Mouse (Mus musculus): ENCODE data around the gene C2cd4b. TPM values are rescaled to one million over a fixed set of nuclear protein-coding genes. Genes with fewer than 3 reads are reported as not detected.

The C2cd4b gene
- polyA plus RNA-seq, 1 experiment from 2014 or later: 1.1 TPM

- Histone ChIP-seq H3K9ac (no peak overlapping the region), H3K27ac (peak overlapping the region; percentile 31), H3K36me3 (no peaks in the 10 kb centered on the region), H3K9me3 (replicated peaks) (no peaks in the 10 kb centered on the region), H3K4me2 (0 out of 2 replicates have a peak overlapping the region, but pooled peaks have one; percentile 5), H3K27me3 (0 out of 2 replicates have a peak, but pooled peaks cover 4% of the 10 kb centered on the region), H3K4me3 (no peak overlapping the region), H3K4me1 (replicated peaks) (peaks cover 23% of the 10 kb centered on the region)
- WGBS: 37% methylated on average over 14 of the region's 14 CpGs
- no peak; the same call in 1 of the 2 replicates for ATAC-seq (replicated peaks; ENCODE audit: insufficient number of reproducible peaks, insufficient read depth, low FRiP score, low read depth)
Measured at GRCm38 (mm10) chr9:67799078-67799819, 40.0 kb downstream of the C2cd4b start.

DNA sequence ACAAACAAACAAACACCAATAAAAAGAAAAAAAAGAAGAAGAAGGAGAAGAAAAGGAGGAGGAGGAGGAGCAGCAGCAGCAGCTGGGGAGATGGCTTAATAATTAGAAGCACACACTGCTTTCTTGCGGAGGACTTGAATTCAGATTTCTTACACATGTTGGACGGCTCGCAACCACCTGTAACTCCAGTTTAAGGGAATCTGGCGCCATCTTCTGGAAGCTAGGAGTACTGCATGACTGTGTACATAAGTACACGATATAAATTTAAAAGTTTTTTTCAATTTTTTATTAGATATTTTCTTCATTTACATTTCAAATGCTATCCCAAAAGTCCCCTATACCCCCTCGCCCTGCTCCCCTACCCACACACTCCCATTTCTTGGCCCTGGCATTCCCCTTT lies 43.0 kb downstream of the C2cd4b start:
- WGBS: 37% methylated on average over 6 of the region's 6 CpGs
- peaks cover 20% of the 10 kb centered on the region for H3K4me1 ChIP-seq (replicated peaks)
- no peak overlapping the region for H3K4me2 ChIP-seq
- ATAC-seq (replicated peaks; ENCODE audit: insufficient number of reproducible peaks, insufficient read depth, low FRiP score, low read depth): no peak
- no peaks in the 10 kb centered on the region for H3K36me3 ChIP-seq
- H3K4me3 ChIP-seq: no peak overlapping the region
- H3K27ac ChIP-seq: no peak overlapping the region
- H3K27me3 ChIP-seq: 0 out of 2 replicates have a peak, but pooled peaks cover 5% of the 10 kb centered on the region
- no peaks in the 10 kb centered on the region for H3K9me3 ChIP-seq (replicated peaks)
- no peak overlapping the region for H3K9ac ChIP-seq

DNA sequence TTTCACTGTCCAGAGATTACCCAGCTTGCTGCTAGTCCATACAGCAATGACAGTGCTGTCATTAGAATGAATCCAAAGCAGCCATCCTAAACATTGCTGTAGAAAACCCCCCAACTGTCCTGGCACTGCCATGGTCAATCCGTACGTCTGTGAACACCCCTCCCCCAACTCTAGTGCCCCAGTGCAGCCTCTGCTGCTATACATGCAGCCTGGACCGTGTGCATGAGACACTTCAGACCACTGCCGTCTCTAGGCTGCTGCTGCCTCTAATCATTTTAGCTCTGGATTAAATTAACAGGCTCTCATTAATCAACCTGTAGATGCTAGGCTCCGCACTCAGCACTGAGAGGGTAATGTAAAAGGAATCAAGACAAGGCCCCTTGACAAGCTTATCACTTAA lies 47.8 kb downstream of the C2cd4b start:
- Histone ChIP-seq H3K4me2 (peak overlapping the region; percentile 17), H3K9ac (no peak overlapping the region), H3K27me3 (0 out of 2 replicates have a peak, but pooled peaks cover 5% of the 10 kb centered on the region), H3K9me3 (replicated peaks) (no peaks in the 10 kb centered on the region), H3K27ac (peak overlapping the region; percentile 32), H3K4me3 (no peak overlapping the region), H3K4me1 (replicated peaks) (peaks cover 14% of the 10 kb centered on the region), H3K36me3 (no peaks in the 10 kb centered on the region)
- 23% methylated on average over 5 of the region's 5 CpGs for WGBS
- peak; percentile 50; the same call in 1 of the 2 replicates for ATAC-seq (replicated peaks; ENCODE audit: insufficient number of reproducible peaks, insufficient read depth, low FRiP score, low read depth)

GRCm38 (mm10) chr9:67810527-67810926 lies 51.3 kb downstream of the C2cd4b start:
- Histone ChIP-seq H3K4me2 (no peak overlapping the region), H3K9me3 (replicated peaks) (no peaks in the 10 kb centered on the region), H3K27ac (no peak overlapping the region), H3K9ac (no peak overlapping the region), H3K4me1 (replicated peaks) (peaks cover 29% of the 10 kb centered on the region), H3K4me3 (no peak overlapping the region), H3K36me3 (no peaks in the 10 kb centered on the region), H3K27me3 (no peaks in the 10 kb centered on the region)
- 65% methylated on average over 6 of the region's 6 CpGs for WGBS
- ATAC-seq (replicated peaks; ENCODE audit: insufficient number of reproducible peaks, insufficient read depth, low FRiP score, low read depth): no peak

Small RNA genes within 50 kb of the gene (microRNA-seq; reads per million reads assigned to microRNA genes)
- not detected for gene Mir7241
- not detected for gene Mir7242

Other genes with a start within 250 kb of the C2cd4b start
- gene Tln2, start 199.7 kb upstream of the C2cd4b start, polyA plus RNA-seq (2015; fragmentation: Nextera tagmentation; extraction: Ambion mirVana): 58.4 and 65.7 TPM in 2 replicates
- gene C2cd4a, start 72.9 kb downstream of the C2cd4b start, polyA plus RNA-seq (2015; fragmentation: Nextera tagmentation; extraction: Ambion mirVana): 0.09 TPM in 1 of 2 replicates, not detected in the other
- 3.6 and 4.7 TPM in 2 replicates for gene Vps13c, start 81.0 kb downstream of the C2cd4b start, polyA plus RNA-seq (2015; fragmentation: Nextera tagmentation; extraction: Ambion mirVana)

Measured in heart, embryonic 15.5 days (tissue).